8 mouse cellular contexts compared by ENCODE assay signal in genomic region chr11:118326991-118327971, GRCm38 (mm10). TPM values are rescaled to one million over a fixed set of nuclear protein-coding genes. Genes with fewer than 3 reads are reported as not detected.
DNase-seq lines count a peak whose midpoint lies in the region; ATAC-seq and TF ChIP-seq lines count a peak whose summit lies in the region.

No protein-coding gene starts in this region.

- 69% methylated on average over 24 of the region's 24 CpGs for WGBS in heart, embryonic 11.5 days (ENCODE audit: insufficient replicate concordance)
- WGBS in lung, adult 2 months, result 41% methylated on average over 24 of the region's 24 CpGs

- no peaks in the 10 kb centered on the region for H3K9me3 ChIP-seq in E14TG2a.4 (ENCODE audit: low read length)
- H3K9me3 ChIP-seq in heart, embryonic 11.5 days (replicated peaks; ENCODE audit: control insufficient read depth, low read length), result no peaks in the 10 kb centered on the region

- H3K9ac ChIP-seq in heart, embryonic 11.5 days (ENCODE audit: low read depth, low read length), result no peak overlapping the region

- peaks cover under 1% of the 10 kb centered on the region for H3K27me3 ChIP-seq in E14TG2a.4 (ENCODE audit: insufficient read depth, low read length)
- H3K27me3 ChIP-seq in heart, embryonic 11.5 days (ENCODE audit: control insufficient read depth, insufficient read depth, low read length), result no peaks in the 10 kb centered on the region

- H3K36me3 ChIP-seq in E14TG2a.4 (ENCODE audit: insufficient read depth, low read length), result no peaks in the 10 kb centered on the region
- H3K36me3 ChIP-seq in heart, embryonic 11.5 days (ENCODE audit: control insufficient read depth, insufficient read depth, low read length), result no peaks in the 10 kb centered on the region

- DNase-seq in brain, adult 2 months (ENCODE audit: low read depth, low spot score), result peak; percentile 97
- DNase-seq in fibroblast of lung, adult 2 months (ENCODE audit: low read depth), result peak; percentile 99
- peak; percentile 21 to 59 for DNase-seq in kidney, postnatal 36 days
- peak; percentile 74 for DNase-seq in lung, adult 2 months
- DNase-seq in right cerebral cortex, postnatal 25 days, result peak; percentile 88

- TF ChIP-seq POLR2A in lung, adult 2 months (IDR thresholded peaks at IDR 0.05; ENCODE audit: borderline replicate concordance, extremely low read depth, low read depth, low read length), result no peak

- TF ChIP-seq CTCF in E14TG2a.4 (conservative IDR thresholded peaks at IDR 0.05; ENCODE audit: low read length), result no peak
- no peak for TF ChIP-seq CTCF in lung, adult 2 months (IDR thresholded peaks at IDR 0.05; ENCODE audit: insufficient read depth, low read length)

- peak overlapping the region; percentile 39 for H3K4me3 ChIP-seq in E14TG2a.4 (replicated peaks; ENCODE audit: low read length)
- no peak overlapping the region for H3K4me3 ChIP-seq in heart, embryonic 11.5 days (ENCODE audit: low read depth, low read length)
- no peak overlapping the region for H3K4me3 ChIP-seq in lung, adult 2 months (replicated peaks; ENCODE audit: extremely low read depth, low read depth, low read length)

- no peak for ATAC-seq in heart, embryonic 11.5 days (replicated peaks; ENCODE audit: insufficient number of reproducible peaks, low FRiP score, low TSS enrichment)
- no peak for ATAC-seq in granulocyte monocyte progenitor cell, adult 5-6 weeks (replicated peaks; ENCODE audit: poor library complexity, severe bottlenecking)

- peak overlapping the region; percentile 50 for H3K27ac ChIP-seq in heart, embryonic 11.5 days (ENCODE audit: low read depth, low read length)

- H3K4me2 ChIP-seq in heart, embryonic 11.5 days, result no peak overlapping the region; the same call in 1 of the 2 replicates

- H3K4me1 ChIP-seq in E14TG2a.4 (replicated peaks; ENCODE audit: low read depth, low read length), result peaks cover 33% of the 10 kb centered on the region
- H3K4me1 ChIP-seq in heart, embryonic 11.5 days (ENCODE audit: control insufficient read depth, insufficient read depth, low read length), result peaks cover 17% of the 10 kb centered on the region
- peaks cover 14% of the 10 kb centered on the region for H3K4me1 ChIP-seq in lung, adult 2 months (ENCODE audit: control insufficient read depth, insufficient read depth, low read length)

RNA-seq across cellular contexts. Expression of gene Cep295nl, which starts 15.0 kb away (rescaled TPM):
- polyA plus RNA-seq in heart, embryonic 11.5 days (2014; fragmentation: Nextera tagmentation; extraction: Ambion mirVana), result 0.18 and 0.31 TPM in 2 replicates
- 0.28 and 0.32 TPM in 2 replicates for polyA plus RNA-seq in lung, adult 2 months (2012; rRNA removed)
- not detected in 2 replicates for total RNA-seq in granulocyte monocyte progenitor cell, adult 5-6 weeks (2014; fragmentation: Nextera tagmentation)
- not detected in 2 replicates for total RNA-seq in granulocyte monocyte progenitor cell, adult 5-6 weeks (2017)

RNA-seq across cellular contexts. Expression of gene Timp2, which starts 28.3 kb away (rescaled TPM):
- polyA plus RNA-seq in heart, embryonic 11.5 days (2014; fragmentation: Nextera tagmentation; extraction: Ambion mirVana), result 46.0 and 50.8 TPM in 2 replicates
- polyA plus RNA-seq in lung, adult 2 months (2012; rRNA removed), result 353 and 397 TPM in 2 replicates
- total RNA-seq in granulocyte monocyte progenitor cell, adult 5-6 weeks (2014; fragmentation: Nextera tagmentation), result 1.8 and 3.5 TPM in 2 replicates
- total RNA-seq in granulocyte monocyte progenitor cell, adult 5-6 weeks (2017), result 2.5 and 12.7 TPM in 2 replicates

RNA-seq across cellular contexts. Expression of gene Usp36, which starts 37.2 kb away (rescaled TPM):
- 10.7 and 11.1 TPM in 2 replicates for polyA plus RNA-seq in heart, embryonic 11.5 days (2014; fragmentation: Nextera tagmentation; extraction: Ambion mirVana)
- polyA plus RNA-seq in lung, adult 2 months (2012; rRNA removed), result 18.2 and 19.0 TPM in 2 replicates
- total RNA-seq in granulocyte monocyte progenitor cell, adult 5-6 weeks (2014; fragmentation: Nextera tagmentation), result 27.6 and 28.6 TPM in 2 replicates
- 9.3 and 12.5 TPM in 2 replicates for total RNA-seq in granulocyte monocyte progenitor cell, adult 5-6 weeks (2017)

Comparison
In these comparisons a context has a peak if more than half of its experiments do, and no peak if none do; other contexts are left out.
1. DNase-seq: peak in every context shown above with its lines; median percentile 99 in fibroblast of lung, adult 2 months; 97 in brain, adult 2 months; 88 in right cerebral cortex, postnatal 25 days; 74 in lung, adult 2 months; 40 in kidney, postnatal 36 days.